In genomic region chr7:80233799-80234198, GRCm38 (mm10) we compare ENCODE assay signal across 8 mouse cellular contexts. TPM values are rescaled to one million over a fixed set of nuclear protein-coding genes. Genes with fewer than 3 reads are reported as not detected.
DNase-seq lines count a peak whose midpoint lies in the region; ATAC-seq and TF ChIP-seq lines count a peak whose summit lies in the region.
"Had no signal": no experiment of that assay in that cellular context is flagged by ENCODE, and none has a peak within 500 bp of the region (broad histone marks: within the 10 kb centered on the region; RNA-seq: fewer than 3 reads in every experiment).

No protein-coding gene starts in this region.

- DNase-seq in lung, embryonic 14.5 days: no peak
- no peak for DNase-seq in lung, postnatal 14 days
- no peak for DNase-seq in embryonic facial prominence, embryonic 14.5 days (ENCODE audit: low spot score)
- no peak for DNase-seq in adrenal gland, postnatal 25 days
- DNase-seq in layer of hippocampus, adult 11-12 months (ENCODE audit: low spot score): no peak
- DNase-seq: adrenal gland, adult 2 months had no signal

- H3K9me3 ChIP-seq in lung, embryonic 14.5 days (ENCODE audit: low read depth, low read length): no peaks in the 10 kb centered on the region
- no peaks in the 10 kb centered on the region for H3K9me3 ChIP-seq in embryonic facial prominence, embryonic 14.5 days (ENCODE audit: control insufficient read depth, low read length)
- no peaks in the 10 kb centered on the region for H3K9me3 ChIP-seq in intestine, postnatal 0 days (ENCODE audit: control insufficient read depth)
- H3K9me3 ChIP-seq in neural tube, embryonic 14.5 days (ENCODE audit: control insufficient read depth, low read length): no peaks in the 10 kb centered on the region

- WGBS in lung, embryonic 14.5 days: 66% methylated on average over 9 of the region's 9 CpGs
- 80% methylated on average over 9 of the region's 9 CpGs for WGBS in embryonic facial prominence, embryonic 14.5 days
- WGBS in intestine, postnatal 0 days: 49% methylated on average over 9 of the region's 9 CpGs
- WGBS in neural tube, embryonic 14.5 days: 70% methylated on average over 9 of the region's 9 CpGs

- H3K27ac ChIP-seq in lung, embryonic 14.5 days (ENCODE audit: low read depth): no peak overlapping the region
- no peak overlapping the region for H3K27ac ChIP-seq in embryonic facial prominence, embryonic 14.5 days (replicated peaks; ENCODE audit: low read depth, low read length)
- H3K27ac ChIP-seq in intestine, postnatal 0 days (ENCODE audit: low read depth, low read length): no peak overlapping the region
- no peak overlapping the region for H3K27ac ChIP-seq in neural tube, embryonic 14.5 days (ENCODE audit: low read depth, low read length)

- peaks cover 6% of the 10 kb centered on the region; the same call in 1 of the 2 replicates for H3K36me3 ChIP-seq in lung, embryonic 14.5 days (ENCODE audit: insufficient read depth)
- peaks cover 8% of the 10 kb centered on the region for H3K36me3 ChIP-seq in embryonic facial prominence, embryonic 14.5 days (ENCODE audit: control insufficient read depth, insufficient read depth, low read length)
- H3K36me3 ChIP-seq in intestine, postnatal 0 days (ENCODE audit: control insufficient read depth, insufficient read depth): peaks cover 9% of the 10 kb centered on the region
- peaks cover 3% of the 10 kb centered on the region; the same call in 1 of the 2 replicates for H3K36me3 ChIP-seq in neural tube, embryonic 14.5 days (ENCODE audit: control insufficient read depth, insufficient read depth, low read length)

- 0 out of 2 replicates have a peak, but pooled peaks cover 3% of the 10 kb centered on the region for H3K4me1 ChIP-seq in lung, embryonic 14.5 days (ENCODE audit: insufficient read depth)
- peaks cover 6% of the 10 kb centered on the region; the same call in 1 of the 2 replicates for H3K4me1 ChIP-seq in embryonic facial prominence, embryonic 14.5 days (ENCODE audit: control insufficient read depth, insufficient read depth, low read length)
- 0 out of 2 replicates have a peak, but pooled peaks cover 4% of the 10 kb centered on the region for H3K4me1 ChIP-seq in intestine, postnatal 0 days (replicated peaks; ENCODE audit: control insufficient read depth, insufficient read depth, low read length)
- H3K4me1 ChIP-seq in neural tube, embryonic 14.5 days (ENCODE audit: control insufficient read depth, insufficient read depth, low read length): peaks cover 13% of the 10 kb centered on the region

- peak overlapping the region; percentile 97 for H3K4me2 ChIP-seq in lung, embryonic 14.5 days
- H3K4me2 ChIP-seq in embryonic facial prominence, embryonic 14.5 days (ENCODE audit: low read depth, low read length): peak overlapping the region; percentile 91
- peak overlapping the region; percentile 88 for H3K4me2 ChIP-seq in intestine, postnatal 0 days (replicated peaks; ENCODE audit: low read depth)
- peak overlapping the region; percentile 64 for H3K4me2 ChIP-seq in neural tube, embryonic 14.5 days (ENCODE audit: low read depth, low read length)

- no peak overlapping the region for H3K9ac ChIP-seq in lung, embryonic 14.5 days
- H3K9ac ChIP-seq in embryonic facial prominence, embryonic 14.5 days (ENCODE audit: low read depth, low read length): 0 out of 2 replicates have a peak overlapping the region, but pooled peaks have one; percentile 34
- H3K9ac ChIP-seq in intestine, postnatal 0 days (ENCODE audit: low read depth, low read length): peak overlapping the region; percentile 72; the same call in 1 of the 2 replicates
- H3K9ac ChIP-seq in neural tube, embryonic 14.5 days (replicated peaks; ENCODE audit: low read depth, low read length): no peak overlapping the region

- no peak for TF ChIP-seq CTCF in lung, embryonic 14.5 days (IDR thresholded peaks at IDR 0.05; ENCODE audit: low read depth)
- no peak for TF ChIP-seq CTCF in intestine, postnatal 0 days (IDR thresholded peaks at IDR 0.05; ENCODE audit: low read depth)

- no peaks in the 10 kb centered on the region for H3K27me3 ChIP-seq in lung, embryonic 14.5 days (ENCODE audit: insufficient read depth, low read length)
- H3K27me3 ChIP-seq in embryonic facial prominence, embryonic 14.5 days (replicated peaks; ENCODE audit: control insufficient read depth, insufficient read depth, low read length): no peaks in the 10 kb centered on the region
- H3K27me3 ChIP-seq in intestine, postnatal 0 days (replicated peaks; ENCODE audit: control insufficient read depth, insufficient read depth, low read length): no peaks in the 10 kb centered on the region
- no peaks in the 10 kb centered on the region for H3K27me3 ChIP-seq in neural tube, embryonic 14.5 days (ENCODE audit: control insufficient read depth, insufficient read depth, low read length)

- peak overlapping the region; percentile 66; the same call in 1 of the 2 replicates for H3K4me3 ChIP-seq in lung, embryonic 14.5 days (ENCODE audit: low read depth, low read length)
- H3K4me3 ChIP-seq in embryonic facial prominence, embryonic 14.5 days (ENCODE audit: low read depth, low read length): peak overlapping the region; percentile 74; the same call in 1 of the 2 replicates
- peak overlapping the region; percentile 71 for H3K4me3 ChIP-seq in intestine, postnatal 0 days (ENCODE audit: low read depth, low read length)
- H3K4me3 ChIP-seq in neural tube, embryonic 14.5 days (ENCODE audit: low read depth, low read length): no peak overlapping the region; the same call in 1 of the 2 replicates

- ATAC-seq in lung, embryonic 14.5 days (ENCODE audit: insufficient read depth): no peak
- ATAC-seq in embryonic facial prominence, embryonic 14.5 days (ENCODE audit: low read depth): no peak
- ATAC-seq in intestine, postnatal 0 days: no peak
- no peak for ATAC-seq in neural tube, embryonic 14.5 days (ENCODE audit: low read depth)

RNA-seq across cellular contexts. Expression of gene Gdpgp1, which starts 1.1 kb away (rescaled TPM):
- 3.9 and 4.0 TPM in 2 replicates for polyA plus RNA-seq in lung, embryonic 14.5 days (2014; fragmentation: Nextera tagmentation; extraction: Ambion mirVana)
- 2.0 and 2.6 TPM in 2 replicates for polyA plus RNA-seq in embryonic facial prominence, embryonic 14.5 days (2014; fragmentation: Nextera tagmentation; extraction: Ambion mirVana)
- polyA plus RNA-seq in intestine, postnatal 0 days (2015; fragmentation: Nextera tagmentation; extraction: Ambion mirVana): 6.5 and 7.4 TPM in 2 replicates
- 4.5 and 5.3 TPM in 2 replicates for polyA plus RNA-seq in neural tube, embryonic 14.5 days (2014; fragmentation: Nextera tagmentation; extraction: Ambion mirVana)
- total RNA-seq in adrenal gland, postnatal 25 days (2021): 5.6 and 6.0 TPM in 2 replicates

RNA-seq across cellular contexts. Expression of gene Cib1, which starts 1.2 kb away (rescaled TPM):
- polyA plus RNA-seq in lung, embryonic 14.5 days (2014; fragmentation: Nextera tagmentation; extraction: Ambion mirVana): 66.4 and 67.4 TPM in 2 replicates
- polyA plus RNA-seq in embryonic facial prominence, embryonic 14.5 days (2014; fragmentation: Nextera tagmentation; extraction: Ambion mirVana): 73.7 and 89.1 TPM in 2 replicates
- polyA plus RNA-seq in intestine, postnatal 0 days (2015; fragmentation: Nextera tagmentation; extraction: Ambion mirVana): 526 and 531 TPM in 2 replicates
- 26.4 and 38.0 TPM in 2 replicates for polyA plus RNA-seq in neural tube, embryonic 14.5 days (2014; fragmentation: Nextera tagmentation; extraction: Ambion mirVana)
- total RNA-seq in adrenal gland, postnatal 25 days (2021): 62.4 and 68.2 TPM in 2 replicates

RNA-seq across cellular contexts. Expression of gene Ttll13, which starts 12.4 kb away (rescaled TPM):
- 0.50 and 0.71 TPM in 2 replicates for polyA plus RNA-seq in lung, embryonic 14.5 days (2014; fragmentation: Nextera tagmentation; extraction: Ambion mirVana)
- polyA plus RNA-seq in embryonic facial prominence, embryonic 14.5 days (2014; fragmentation: Nextera tagmentation; extraction: Ambion mirVana): 0.35 and 0.79 TPM in 2 replicates
- 0.77 and 1.3 TPM in 2 replicates for polyA plus RNA-seq in intestine, postnatal 0 days (2015; fragmentation: Nextera tagmentation; extraction: Ambion mirVana)
- polyA plus RNA-seq in neural tube, embryonic 14.5 days (2014; fragmentation: Nextera tagmentation; extraction: Ambion mirVana): 3.1 and 4.2 TPM in 2 replicates
- total RNA-seq in adrenal gland, postnatal 25 days (2021): 0.57 and 2.1 TPM in 2 replicates

RNA-seq across cellular contexts. Expression of gene Ngrn, which starts 27.2 kb away (rescaled TPM):
- polyA plus RNA-seq in lung, embryonic 14.5 days (2014; fragmentation: Nextera tagmentation; extraction: Ambion mirVana): 40.1 and 41.0 TPM in 2 replicates
- polyA plus RNA-seq in embryonic facial prominence, embryonic 14.5 days (2014; fragmentation: Nextera tagmentation; extraction: Ambion mirVana): 45.7 and 45.8 TPM in 2 replicates
- polyA plus RNA-seq in intestine, postnatal 0 days (2015; fragmentation: Nextera tagmentation; extraction: Ambion mirVana): 28.2 and 30.2 TPM in 2 replicates
- polyA plus RNA-seq in neural tube, embryonic 14.5 days (2014; fragmentation: Nextera tagmentation; extraction: Ambion mirVana): 66.2 and 70.2 TPM in 2 replicates
- 50.3 and 64.1 TPM in 2 replicates for total RNA-seq in adrenal gland, postnatal 25 days (2021)

RNA-seq across cellular contexts. Expression of gene Vps33b, which starts 35.6 kb away (rescaled TPM):
- polyA plus RNA-seq in lung, embryonic 14.5 days (2014; fragmentation: Nextera tagmentation; extraction: Ambion mirVana): 11.6 and 12.1 TPM in 2 replicates
- 7.0 TPM in 2 replicates for polyA plus RNA-seq in embryonic facial prominence, embryonic 14.5 days (2014; fragmentation: Nextera tagmentation; extraction: Ambion mirVana)
- 11.7 and 12.9 TPM in 2 replicates for polyA plus RNA-seq in intestine, postnatal 0 days (2015; fragmentation: Nextera tagmentation; extraction: Ambion mirVana)
- polyA plus RNA-seq in neural tube, embryonic 14.5 days (2014; fragmentation: Nextera tagmentation; extraction: Ambion mirVana): 34.9 and 35.3 TPM in 2 replicates
- 23.9 and 29.9 TPM in 2 replicates for total RNA-seq in adrenal gland, postnatal 25 days (2021)

Comparison
In these comparisons a context has a peak if more than half of its experiments do, and no peak if none do; other contexts are left out.
1. H3K9ac ChIP-seq: peak in embryonic facial prominence, embryonic 14.5 days (single experiment) and intestine, postnatal 0 days (single experiment); none in lung, embryonic 14.5 days (single experiment) and neural tube, embryonic 14.5 days (single experiment).
2. Peak in every context shown above with its lines, with median percentiles within 50 percentile points of each other: H3K4me2 ChIP-seq.